Mouse (Mus musculus) heart, adult 2 months (tissue): Measurements from ENCODE around the gene Gm10392. TPM values are rescaled to one million over a fixed set of nuclear protein-coding genes. Genes with fewer than 3 reads are reported as not detected.

Source experiments
- DNase-seq, 2 experiments: peaks; one replicate each; pipeline ENCODE4 v3.0.0; 2021
- H3K27ac ChIP-seq: fragments of 200-600 bp; 2 replicates; pipeline ENCODE4 v1.8.1; 2022
- H3K27me3 ChIP-seq: fragments of 200-500 bp; 2 replicates; pipeline ENCODE4 v1.6.1; 2012; ENCODE audit warnings: mild to moderate bottlenecking, low read length, inconsistent platforms, mixed read lengths; ENCODE audit not compliant: control insufficient read depth, insufficient read depth
- H3K36me3 ChIP-seq: fragments of 200-500 bp; 2 replicates; pipeline ENCODE4 v1.6.1; 2012; ENCODE audit warnings: low read length, inconsistent platforms; ENCODE audit not compliant: control insufficient read depth, insufficient read depth
- H3K4me1 ChIP-seq: fragments of 200-500 bp; 2 replicates; pipeline ENCODE4 v1.6.1; 2011; ENCODE audit warnings: low read length; ENCODE audit not compliant: control insufficient read depth, insufficient read depth
- H3K4me3 ChIP-seq: fragments of 200-600 bp; 2 replicates; pipeline ENCODE4 v1.8.1; 2022
- H3K79me2 ChIP-seq: fragments of 200-500 bp; replicated peaks from 2 replicates; pipeline ENCODE4 v1.6.1; 2012; ENCODE audit warnings: mild to moderate bottlenecking, inconsistent platforms, low read length, moderate library complexity, mixed read lengths; ENCODE audit not compliant: control insufficient read depth, insufficient read depth
- H3K9ac ChIP-seq: fragments of 200-500 bp; 2 replicates; pipeline ENCODE4 v1.6.1; 2012; ENCODE audit warnings: low read depth, mild to moderate bottlenecking, control low read depth, inconsistent platforms, low read length, mixed read lengths
- CTCF ChIP-seq: fragments of 200-600 bp; IDR thresholded peaks from 2 replicates; pipeline ENCODE4 v1.8.1; 2022; ENCODE audit warnings: antibody characterized with exemption, mild to moderate bottlenecking, moderate library complexity
- EP300 ChIP-seq: fragments of 200-500 bp; IDR thresholded peaks from 2 replicates; pipeline ENCODE4 v1.6.1; 2011; ENCODE audit warnings: low read depth, low read length, control low read depth; ENCODE audit not compliant: insufficient read depth
- POLR2A ChIP-seq: fragments of 200-500 bp; IDR thresholded peaks from 2 replicates; pipeline ENCODE4 v1.6.1; 2011; ENCODE audit warnings: mild to moderate bottlenecking, low read depth, low read length, control low read depth; ENCODE audit not compliant: insufficient read depth
- WGBS: fragments of 180-500 bp; shearing (Covaris S2); methylation state at CpG from one replicate; pipeline ENCODE4 v1.1.7; 2018; 5-methylcytosine and 5-hydroxymethylcytosine counted together
- intact Hi-C: fragments of 180-260 bp; cut with DNase I; formaldehyde crosslinking; loops from one replicate; pipeline ENCODE4 v1.15.1; 2025
- polyA plus RNA-seq: library from polyadenylated mRNA; depleted of rRNA; stranded (reverse); fragments of >200 nt; gene quantifications from 2 replicates; pipeline ENCODE4 v1.2.3, GENCODE M21; 2012
- total RNA-seq, 2 experiments: library from RNA; stranded (reverse); gene quantifications; 2 replicates each; pipeline ENCODE4 v1.2.3; 2021

Gene Gm10392
- total and polyA plus RNA-seq, 3 experiments, result 0.06 TPM; not detected in 2

GRCm38 (mm10) chr11:77525804-77526486 lies 6.9 kb upstream of the Gm10392 start:
- Histone ChIP-seq H3K4me1 (no peaks in the 10 kb centered on the region), H3K79me2 (0 out of 2 replicates have a peak, but pooled peaks cover 1% of the 10 kb centered on the region), H3K27me3 (no peaks in the 10 kb centered on the region), H3K4me3 (no peak overlapping the region), H3K36me3 (no peaks in the 10 kb centered on the region), H3K9ac (no peak overlapping the region), H3K27ac (no peak overlapping the region)
- 67% methylated on average over 3 of the region's 3 CpGs for WGBS
- no peak for TF ChIP-seq EP300
- peak; percentile 21; the same call in 1 of the 2 replicates for TF ChIP-seq CTCF
- TF ChIP-seq POLR2A, result no peak
- no peak for DNase-seq
- intact Hi-C loops, result no loop called here

GRCm38 (mm10) chr11:77520601-77521529 lies 1.9 kb upstream of the Gm10392 start:
- 61% methylated on average over 5 of the region's 5 CpGs for WGBS
- no peak overlapping the region for H3K27ac ChIP-seq

GRCm38 (mm10) chr11:77518051-77518798 lies 773 bp downstream of the Gm10392 start:
- Histone ChIP-seq H3K4me3 (no peak overlapping the region), H3K27ac (peak overlapping the region; percentile 12; the same call in 1 of the 2 replicates), H3K4me1 (peaks cover 9% of the 10 kb centered on the region), H3K36me3 (no peaks in the 10 kb centered on the region), H3K79me2 (0 out of 2 replicates have a peak, but pooled peaks cover under 1% of the 10 kb centered on the region), H3K9ac (no peak overlapping the region), H3K27me3 (no peaks in the 10 kb centered on the region)
- no peak for TF ChIP-seq EP300
- TF ChIP-seq POLR2A, result no peak
- no peak for TF ChIP-seq CTCF
- intact Hi-C loops, result no loop called here
- DNase-seq, result no peak
- WGBS, result 86% methylated on average over 27 of the region's 27 CpGs

More at GRCm38 (mm10) chr11:77520601-77521529, 1.9 kb upstream of the Gm10392 start:
- peaks cover 3% of the 10 kb centered on the region for H3K4me1 ChIP-seq
- H3K9ac ChIP-seq, result no peak overlapping the region
- no peaks in the 10 kb centered on the region for H3K36me3 ChIP-seq
- DNase-seq, result no peak
- 0 out of 2 replicates have a peak, but pooled peaks cover 1% of the 10 kb centered on the region for H3K79me2 ChIP-seq
- intact Hi-C loops, result no loop called here
- no peaks in the 10 kb centered on the region for H3K27me3 ChIP-seq
- H3K4me3 ChIP-seq, result no peak overlapping the region
- TF ChIP-seq CTCF, result no peak
- no peak for TF ChIP-seq POLR2A
- TF ChIP-seq EP300, result no peak

- intact Hi-C loops, result no loop called here
- 94% methylated on average over 5 of the region's 5 CpGs for WGBS
- TF ChIP-seq POLR2A, result no peak
- no peak for TF ChIP-seq EP300
- no peak for TF ChIP-seq CTCF
These were observed 2.2 kb downstream of the Gm10392 start for GRCm38 (mm10) chr11:77516553-77517425.

GRCm38 (mm10) chr11:77515637-77516552 lies 3.1 kb downstream of the Gm10392 start, which contains the start of gene Trp53i13:
Gene Trp53i13 (minus strand): TSS chr11:77515980.
- Histone ChIP-seq H3K36me3 (no peaks in the 10 kb centered on the region), H3K27ac (peak within 1 kb of the TSS; percentile 89), H3K9ac (peak within 1 kb of the TSS; percentile 72), H3K27me3 (no peaks in the 10 kb centered on the region), H3K4me3 (peak within 1 kb of the TSS; percentile 71), H3K79me2 (no peaks in the 10 kb centered on the region), H3K4me1 (peaks cover 14% of the 10 kb centered on the region)
- TF ChIP-seq EP300 (no peak), CTCF (no peak), POLR2A (no peak)
- WGBS, result 26% methylated on average over 39 of the region's 39 CpGs
- intact Hi-C loops, result no loop called here
- DNase-seq, result no peak

More at GRCm38 (mm10) chr11:77516553-77517425, 2.2 kb downstream of the Gm10392 start:
- H3K4me1 ChIP-seq, result peaks cover 14% of the 10 kb centered on the region
- no peaks in the 10 kb centered on the region for H3K27me3 ChIP-seq
- no peak overlapping the region for H3K27ac ChIP-seq
- no peak for DNase-seq
- H3K79me2 ChIP-seq, result no peaks in the 10 kb centered on the region
- no peak overlapping the region for H3K4me3 ChIP-seq
- no peaks in the 10 kb centered on the region for H3K36me3 ChIP-seq
- no peak overlapping the region for H3K9ac ChIP-seq
